Mouse (Mus musculus) layer of hippocampus, postnatal 25 days (tissue): ENCODE results near the gene Myd88. TPM values are rescaled to one million over a fixed set of nuclear protein-coding genes. Genes with fewer than 3 reads are reported as not detected.
A peak's percentile ranks its signal among the peaks of the same experiment; 100 is the strongest.
"Not testable (repeated sequence)": the region's sequence is repeated elsewhere in the genome, so short reads cannot be mapped to it uniquely, and the experiment has no call there.

Experiments used
- DNase-seq, 2 experiments: peaks; one replicate each; pipeline ENCODE4 v3.0.0; 2022; ENCODE audit warnings: mixed read lengths in 2 of 2, low spot score in 1 of 2; ENCODE audit errors: extremely low spot score in 1 of 2
- total RNA-seq, 2 experiments: library from RNA; stranded (reverse); gene quantifications; 2 replicates each; pipeline ENCODE4 v1.2.3; 2021

Gene Myd88
- 1 to 10 TPM; 6.3 to 7.4 TPM for total RNA-seq

DNA sequence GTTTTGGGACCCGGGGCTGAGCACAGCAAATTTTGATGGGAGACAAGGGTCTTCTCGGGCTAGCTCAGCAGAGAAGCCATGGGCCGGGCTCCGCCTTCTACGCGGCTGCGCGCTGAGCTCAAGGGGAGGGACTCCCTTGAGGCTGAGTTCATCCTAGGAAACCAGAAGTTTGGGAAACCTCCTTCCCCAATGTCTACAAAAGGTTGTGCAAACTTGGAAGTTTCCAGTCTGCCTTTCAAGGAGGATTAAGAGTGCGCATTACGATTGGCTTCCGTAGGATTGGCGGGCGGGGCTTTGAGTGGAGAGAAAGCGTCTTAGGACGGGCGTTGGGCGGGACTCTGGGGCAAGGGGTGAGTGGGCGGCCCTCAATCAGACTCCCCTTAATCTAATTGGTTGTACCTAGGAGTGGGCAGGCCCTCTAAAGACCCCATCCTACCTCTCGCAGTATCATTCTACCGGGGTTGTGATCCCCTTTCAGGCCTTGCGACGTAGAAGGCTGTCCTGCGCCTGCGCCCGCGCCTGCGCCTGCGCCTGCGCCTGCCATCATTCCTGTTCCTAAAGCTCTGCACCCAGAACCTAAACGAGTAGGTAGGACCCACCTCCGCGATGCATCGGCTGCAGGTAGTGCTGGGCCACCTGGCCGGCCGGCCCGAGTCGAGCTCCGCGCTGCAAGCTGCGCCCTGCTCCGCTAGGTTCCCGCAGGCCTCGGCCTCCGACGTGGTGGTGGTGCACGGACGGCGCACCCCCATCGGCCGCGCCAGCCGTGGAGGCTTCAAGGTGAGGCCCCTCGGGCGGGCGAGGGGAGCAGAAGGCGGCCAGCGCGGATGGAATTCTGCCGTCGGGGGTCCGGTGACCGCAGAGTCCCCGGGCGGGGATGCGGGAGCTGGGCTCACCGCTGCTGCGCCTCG, at the start of gene Myd88:
Gene Myd88, minus strand, starts transcription at position 503 of the 908 bp plus-strand sequence.
- peak; percentile 75 to 83 for DNase-seq

DNA sequence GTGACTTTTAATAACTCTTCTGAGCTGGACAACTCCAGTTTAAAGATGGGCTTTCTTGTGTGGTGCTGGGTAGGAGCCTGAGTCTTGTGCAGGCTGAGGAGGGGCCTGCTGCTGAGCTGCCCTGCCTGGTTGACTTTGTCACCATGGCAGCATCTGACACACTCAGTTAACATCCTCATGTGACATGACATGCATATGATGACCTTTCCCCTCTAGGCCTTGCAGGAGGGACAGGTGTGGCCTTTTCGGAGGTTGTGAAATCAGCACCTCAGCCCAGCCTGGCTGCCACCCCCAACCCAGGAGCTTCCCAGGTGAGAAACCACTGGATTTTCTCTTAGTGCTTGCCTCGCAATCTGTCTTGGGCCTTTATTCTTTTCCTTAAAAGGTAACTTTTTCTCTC, 49.0 kb upstream of the Myd88 start:
- no peak for DNase-seq

DNA sequence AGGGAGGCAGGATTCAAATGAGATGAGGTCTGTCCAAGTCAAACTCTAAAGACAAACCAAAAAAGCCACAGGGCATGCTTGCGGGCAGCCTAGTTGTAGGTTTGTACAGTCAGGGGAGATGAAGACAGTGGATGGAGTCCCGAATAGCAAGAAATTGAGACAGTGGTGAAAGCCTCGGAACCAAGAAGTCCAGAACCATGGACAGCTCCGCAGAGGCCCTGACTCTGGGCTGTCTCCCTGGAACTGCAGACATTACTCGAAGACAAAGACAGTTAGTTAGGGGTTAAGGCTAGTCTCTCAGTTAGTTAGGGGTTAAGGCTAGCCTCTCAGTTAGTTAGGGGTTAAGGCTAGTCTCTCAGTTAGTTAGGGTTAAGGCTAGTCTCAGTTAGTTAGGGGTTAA, 47.7 kb upstream of the Myd88 start:
- no peak for DNase-seq

DNA sequence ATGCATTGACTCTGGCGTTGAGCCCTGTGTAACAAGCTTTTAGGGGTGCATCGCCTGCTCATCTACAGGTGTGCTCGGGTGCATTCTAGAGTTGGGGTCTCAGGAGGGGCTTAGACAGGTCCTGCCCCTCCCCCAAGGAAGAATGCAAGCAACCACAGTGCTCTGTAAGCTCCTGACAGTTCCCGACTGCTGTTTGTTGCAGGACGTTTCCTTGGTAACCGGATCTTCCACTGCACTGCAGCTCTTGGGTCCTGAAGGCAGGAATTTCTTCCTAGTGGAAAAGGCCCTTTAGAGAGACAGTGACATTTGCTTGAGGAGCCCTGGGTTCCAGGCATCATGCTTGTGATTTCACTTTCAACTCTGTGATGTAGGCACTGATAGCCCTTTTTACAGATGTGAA, 41.4 kb upstream of the Myd88 start:
- no peak for DNase-seq

DNA sequence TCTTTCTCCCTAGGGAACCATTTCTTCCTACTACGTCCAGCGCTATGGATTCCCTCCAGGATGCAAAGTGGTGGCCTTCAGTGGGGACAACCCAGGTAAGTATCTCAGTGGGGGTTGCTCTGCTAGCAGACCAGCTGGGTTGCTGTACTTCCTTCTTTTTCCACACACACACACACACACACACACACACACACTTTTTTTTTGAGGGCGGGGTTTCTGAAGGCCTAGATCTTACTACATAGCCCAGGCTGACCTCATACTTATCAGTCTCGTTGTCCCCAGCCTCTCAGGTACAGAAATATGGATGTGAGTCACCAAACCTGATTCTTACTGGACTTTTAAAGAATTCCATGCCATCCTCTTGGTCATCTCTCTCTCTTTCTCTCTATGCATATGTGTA, 37.0 kb upstream of the Myd88 start:
- DNase-seq, result no peak

DNA sequence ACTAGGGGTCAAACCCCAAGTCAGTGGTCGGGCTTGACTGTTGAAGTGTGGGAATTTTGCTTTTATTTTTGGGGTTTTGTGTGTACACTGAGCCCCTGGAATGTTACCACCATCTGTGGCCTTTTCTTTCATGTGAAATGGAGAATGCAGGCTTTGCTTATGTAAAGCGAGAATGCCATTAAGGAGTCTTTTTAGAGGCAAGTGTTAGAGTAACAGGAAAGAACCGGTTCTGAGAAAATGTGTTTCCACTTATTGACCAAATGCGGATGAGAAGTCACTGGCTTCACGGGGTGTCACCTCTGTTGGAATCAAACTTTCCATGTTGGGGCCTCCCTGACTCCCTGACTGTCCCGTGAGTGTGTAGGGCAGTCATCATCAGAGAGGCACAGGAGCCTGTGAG, 34.3 kb upstream of the Myd88 start:
- DNase-seq, result no peak

DNA sequence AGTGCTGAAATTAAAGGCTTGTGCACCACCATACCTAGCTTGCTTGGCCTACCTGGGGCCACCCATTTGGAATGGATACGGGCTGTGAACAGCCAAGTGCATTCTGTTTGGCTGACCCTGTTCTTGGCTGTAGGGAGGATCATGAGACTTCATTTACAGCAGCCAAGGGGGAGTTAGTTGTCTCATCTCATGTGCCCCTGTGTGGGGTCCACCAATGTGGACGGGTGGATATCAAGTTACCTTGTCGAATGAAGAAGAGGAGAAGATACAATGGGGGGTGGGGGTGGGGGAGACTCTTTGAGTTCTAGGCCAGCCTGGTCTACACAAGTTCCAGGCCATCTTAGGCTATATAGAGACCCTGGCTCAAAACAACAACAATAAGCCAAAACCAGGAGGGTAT, 33.8 kb upstream of the Myd88 start:
- no peak for DNase-seq

DNA sequence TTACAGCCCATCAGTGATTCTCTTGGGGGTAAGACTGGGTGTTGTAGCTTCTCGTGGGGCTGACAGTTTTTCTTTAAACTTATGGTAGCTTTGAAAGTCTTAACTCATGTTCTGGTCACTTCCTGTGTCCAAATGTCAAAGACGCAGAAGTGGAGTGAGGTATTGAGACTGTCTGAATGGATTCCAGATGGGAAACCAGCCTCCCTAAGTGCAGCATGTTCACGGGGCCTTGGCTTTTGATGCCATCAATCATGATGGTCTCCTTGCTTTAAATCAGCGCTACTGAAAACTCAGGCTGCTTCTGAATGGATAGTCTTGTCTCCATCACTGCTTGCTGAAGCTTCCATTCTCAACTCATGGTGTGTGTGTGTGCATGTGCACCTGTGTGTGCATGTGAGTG, 30.0 kb upstream of the Myd88 start:
- no peak for DNase-seq

DNA sequence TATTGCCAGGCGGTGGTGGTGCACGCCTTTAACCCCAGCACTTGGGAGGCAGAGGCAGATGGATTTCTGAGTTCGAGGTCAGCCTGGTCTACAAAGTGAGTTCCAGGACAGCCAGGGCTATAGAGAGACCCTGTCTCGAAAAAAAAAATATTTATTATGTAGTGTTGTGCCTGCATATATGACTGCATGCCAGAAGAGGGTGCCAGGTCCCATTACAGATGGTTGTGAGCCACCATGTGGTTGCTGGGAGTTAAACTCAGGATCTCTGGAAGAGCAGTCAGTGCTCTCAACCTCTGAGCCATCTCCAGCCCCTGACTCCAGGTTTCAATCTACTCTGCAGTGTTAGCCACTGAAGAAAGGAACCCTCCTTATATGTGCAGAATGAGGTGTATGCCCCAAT, 29.6 kb upstream of the Myd88 start:
- DNase-seq, result not testable (repeated sequence)

DNA sequence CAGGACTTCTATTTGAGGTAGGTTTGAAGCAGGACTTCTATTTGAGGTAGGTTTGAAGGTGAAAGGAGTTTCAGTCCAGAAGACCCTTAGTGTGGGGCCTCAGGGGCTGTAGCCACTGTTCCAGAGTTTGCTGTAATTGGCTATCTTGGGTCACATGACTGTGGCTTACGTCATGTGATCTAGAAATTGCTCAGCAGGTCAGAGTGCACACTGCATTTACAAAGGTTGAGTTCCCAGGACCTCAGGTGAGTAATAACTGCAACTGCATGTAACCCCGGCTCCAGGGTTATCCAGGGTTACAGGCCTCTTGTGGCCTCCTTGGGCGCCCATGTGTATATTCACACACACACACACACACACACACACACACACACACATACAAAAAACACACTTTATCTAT, 27.2 kb upstream of the Myd88 start:
- no peak for DNase-seq

DNA sequence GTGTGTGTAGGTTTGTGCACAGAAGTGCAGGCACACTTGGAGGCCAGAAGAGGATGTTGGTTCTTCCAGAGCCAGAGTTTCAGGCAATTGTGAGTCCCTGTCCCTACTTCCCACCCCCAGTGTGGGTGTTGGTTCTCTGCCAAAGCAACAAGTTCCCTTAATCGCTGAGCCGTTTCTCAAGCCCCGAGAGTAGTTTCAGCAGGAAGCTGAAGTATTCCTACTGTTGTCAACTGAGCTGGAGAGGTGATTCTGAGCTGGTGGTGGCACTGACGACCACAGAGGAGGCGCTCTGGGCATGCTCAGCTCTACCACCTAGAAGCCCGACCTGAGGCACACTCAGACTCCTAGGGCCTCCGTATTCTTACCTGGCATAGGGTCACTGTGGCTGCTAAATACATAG, 24.1 kb upstream of the Myd88 start, which contains the start of gene Slc22a14:
Gene Slc22a14, minus strand, starts transcription at position 270 of the 400 bp plus-strand sequence.
- DNase-seq, result no peak

DNA sequence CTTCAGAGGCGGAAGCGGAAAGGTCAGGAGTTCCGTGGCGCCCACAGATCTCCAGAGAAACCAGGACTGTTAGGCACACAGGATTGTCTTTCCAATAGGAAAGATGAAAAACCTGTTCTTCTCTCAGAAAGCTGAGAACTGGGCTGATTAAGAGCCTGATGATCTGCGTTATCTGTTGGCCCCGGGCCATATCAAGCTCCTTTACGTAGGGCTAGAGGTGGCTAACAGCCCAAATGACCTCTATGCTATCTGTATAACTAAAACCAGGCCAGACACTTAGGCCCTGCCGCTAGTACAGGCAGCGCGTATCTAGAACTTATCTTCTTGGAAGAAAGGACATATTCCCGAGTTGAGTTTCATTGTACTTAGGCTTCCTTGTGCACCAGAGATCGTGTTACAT, 22.0 kb upstream of the Myd88 start:
- DNase-seq, result no peak

DNA sequence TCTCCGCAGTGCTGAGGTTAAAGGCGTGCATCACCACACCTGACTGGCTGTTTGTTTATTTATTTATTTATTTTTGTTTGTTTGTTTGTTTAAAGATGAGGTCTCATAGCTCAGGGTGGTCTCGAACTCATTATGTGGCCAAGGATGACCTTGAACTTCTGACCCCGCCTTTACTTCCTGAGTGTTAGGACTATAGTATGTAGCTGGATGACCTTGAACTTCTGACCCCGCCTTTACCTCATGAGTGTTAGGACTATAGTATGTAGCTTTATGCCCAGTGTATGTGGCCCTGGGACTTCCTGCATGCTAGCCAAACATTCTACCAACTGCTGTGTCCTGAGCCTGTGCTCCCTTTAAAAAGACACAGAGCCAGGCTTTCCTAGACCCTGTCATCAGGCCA, 20.2 kb upstream of the Myd88 start:
- DNase-seq, result no peak

DNA sequence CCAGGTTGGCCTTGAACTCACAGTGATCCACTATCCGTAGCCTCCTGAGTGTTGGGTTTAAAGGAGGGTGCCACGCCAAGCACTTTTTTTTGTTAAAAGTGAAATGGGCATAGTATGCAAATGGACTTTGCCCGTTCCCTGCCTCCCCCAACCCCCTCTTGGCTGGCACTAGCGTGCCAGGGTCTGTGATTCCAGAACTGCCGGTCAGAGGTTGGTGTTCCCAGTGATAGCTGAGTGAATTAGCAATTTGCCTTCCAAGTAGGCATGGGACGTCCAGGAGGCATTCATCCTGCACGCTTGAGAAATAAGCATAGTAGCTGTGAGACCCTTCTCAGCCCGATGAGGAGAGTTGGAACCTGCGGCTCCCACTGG, 16.8 kb upstream of the Myd88 start:
- no peak for DNase-seq

DNA sequence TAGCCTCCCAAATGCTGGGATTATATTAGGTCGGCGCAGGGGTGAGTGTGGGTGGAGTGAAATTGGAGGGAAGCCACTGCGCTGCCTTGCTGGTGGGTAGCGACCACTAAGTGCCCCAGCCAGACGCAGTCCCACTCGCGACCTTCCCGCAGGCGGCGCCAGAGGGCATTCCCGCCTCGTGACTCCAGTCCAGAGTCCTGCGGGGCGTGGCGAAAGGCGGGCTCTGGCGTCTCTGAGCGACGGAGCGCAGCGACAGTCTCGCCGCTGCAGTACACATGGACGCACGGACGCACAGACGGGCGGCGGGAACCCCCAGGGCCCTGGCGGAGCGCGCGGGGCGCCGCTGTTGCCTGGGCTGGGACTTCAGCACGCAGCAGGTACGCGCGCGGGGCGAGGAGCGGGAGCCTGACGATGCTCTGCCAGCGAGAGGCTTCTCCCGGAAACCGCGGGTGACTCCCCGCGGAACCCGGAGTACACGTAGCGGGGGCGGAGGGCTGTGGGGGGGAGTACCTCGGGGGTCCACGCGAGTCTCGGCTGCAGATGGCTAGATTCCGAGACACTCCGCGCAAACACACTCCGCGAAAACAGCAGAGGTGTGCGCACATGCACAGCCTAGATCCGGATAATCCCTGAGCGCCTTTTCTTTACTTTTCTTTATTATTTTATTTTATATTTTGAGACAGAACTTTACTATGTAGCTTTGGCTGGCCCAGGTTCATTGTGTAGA, 16.3 kb upstream of the Myd88 start, which contains the start of gene Xylb:
Gene Xylb, plus strand, starts transcription at position 51 of the 727 bp plus-strand sequence.
- peak; percentile 82 to 87 for DNase-seq

DNA sequence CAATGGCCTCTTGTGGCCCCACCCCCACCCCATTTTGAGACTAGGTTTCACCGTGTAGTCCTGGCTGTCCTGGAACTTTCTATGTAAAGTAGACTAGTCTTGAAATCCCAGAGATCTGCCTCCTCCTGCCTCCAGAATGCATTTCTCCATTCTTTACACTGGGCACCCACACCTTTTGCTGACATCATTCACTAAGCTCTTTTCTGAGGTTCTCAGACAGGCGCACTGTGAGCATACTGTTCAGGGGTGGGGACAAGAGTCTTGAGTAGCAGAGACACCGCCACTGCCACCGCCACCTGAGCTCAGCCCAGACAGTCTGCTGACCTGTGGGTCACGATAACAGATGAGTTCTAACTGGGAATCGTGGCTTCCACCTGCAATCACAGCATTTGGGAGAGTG, 14.7 kb upstream of the Myd88 start:
- no peak for DNase-seq

DNA sequence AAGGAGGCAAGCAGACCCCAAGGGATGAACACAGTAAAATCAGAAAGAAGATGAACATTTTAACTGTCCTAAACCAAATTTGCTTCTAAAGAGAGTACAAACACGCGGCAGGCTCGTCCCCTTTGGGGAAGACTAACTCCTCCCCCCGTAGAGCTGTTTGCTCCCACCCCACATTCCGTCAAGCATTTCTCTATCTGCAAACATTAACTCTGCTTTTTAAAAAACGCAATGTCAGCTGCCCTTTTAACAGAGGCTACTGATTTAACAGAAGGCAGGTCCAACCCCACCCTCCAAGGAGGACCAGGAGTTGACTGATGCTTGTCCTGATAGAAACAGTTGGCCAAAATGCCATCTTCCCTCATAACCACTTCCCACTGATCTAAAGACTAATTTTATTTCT, 12.7 kb upstream of the Myd88 start:
- no peak for DNase-seq

DNA sequence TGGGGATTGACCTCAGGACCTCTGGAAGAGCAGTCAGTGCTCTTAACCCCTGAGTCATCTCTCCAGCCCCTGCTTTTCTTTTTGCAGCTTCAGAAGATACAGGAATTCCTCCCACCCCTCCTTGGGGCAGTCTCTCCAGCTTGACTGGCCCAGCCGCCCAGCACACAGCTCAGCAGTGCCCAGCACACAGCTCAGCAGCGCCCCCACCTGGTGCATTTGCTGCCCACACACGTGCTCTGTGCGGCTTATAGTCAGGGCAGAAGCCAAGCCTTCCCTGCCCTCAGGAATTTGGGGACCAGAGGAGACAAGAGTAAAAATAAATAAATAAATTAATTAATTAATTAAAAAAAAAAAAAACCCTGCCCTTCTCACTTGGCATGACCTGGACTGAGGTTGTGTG, 10.8 kb upstream of the Myd88 start:
- peak; percentile 52 to 83 for DNase-seq

DNA sequence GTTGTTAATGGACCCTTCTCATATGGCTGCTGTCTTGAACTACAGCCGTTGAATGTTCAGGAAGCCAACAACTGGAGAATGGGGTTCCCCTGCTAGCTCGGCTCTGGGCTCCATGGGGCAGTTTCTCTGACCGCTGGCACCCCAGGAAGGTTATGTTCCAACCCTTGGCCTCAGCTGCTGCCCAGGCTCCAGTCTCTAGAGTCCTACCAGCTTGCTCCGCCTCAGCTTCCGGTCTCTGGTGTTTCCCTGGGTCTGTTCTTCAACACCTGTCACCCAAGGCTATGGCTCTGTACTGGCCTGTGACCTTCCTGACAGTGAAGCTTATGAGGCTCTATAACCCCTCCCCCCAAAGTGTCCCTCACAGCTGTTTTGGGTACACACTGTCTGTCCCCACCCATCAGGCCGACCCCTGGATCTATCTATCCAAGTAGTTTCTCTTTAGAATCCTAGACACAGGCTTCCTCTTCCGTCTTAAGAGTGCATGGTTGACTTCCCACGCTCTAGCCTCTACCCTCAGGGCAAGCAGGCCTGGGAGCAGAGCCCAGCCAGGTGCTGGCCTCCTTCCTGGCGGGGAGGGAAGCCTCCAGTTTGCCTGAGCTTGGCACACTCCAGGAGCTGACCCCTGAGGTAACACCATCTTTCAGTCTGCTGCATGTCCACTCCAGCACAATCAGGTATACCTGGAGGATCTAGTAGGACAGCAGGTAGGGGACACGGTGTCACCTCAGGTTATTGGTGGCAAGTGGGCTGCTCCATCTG, 9.9 kb upstream of the Myd88 start:
- no peak for DNase-seq

DNA sequence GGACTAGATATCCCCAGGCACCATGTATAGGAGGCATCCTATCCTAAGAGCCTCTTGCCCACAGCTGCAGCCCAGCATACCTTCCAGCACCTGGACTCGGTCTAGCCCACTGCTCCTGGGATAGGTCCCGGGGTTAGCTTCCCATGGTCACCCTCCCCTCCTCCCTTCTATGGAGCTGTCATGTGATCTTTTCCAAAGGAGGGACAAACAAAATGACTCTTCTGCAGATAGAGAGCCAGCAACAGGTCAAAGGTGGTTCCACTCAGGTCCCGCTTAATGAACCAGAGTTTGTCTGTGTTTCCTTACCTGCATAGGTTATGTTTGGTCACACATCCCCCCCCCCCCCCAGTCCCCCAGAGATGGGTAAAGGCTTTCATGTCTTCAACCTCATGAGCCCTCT, 9.3 kb upstream of the Myd88 start:
- DNase-seq, result no peak

DNA sequence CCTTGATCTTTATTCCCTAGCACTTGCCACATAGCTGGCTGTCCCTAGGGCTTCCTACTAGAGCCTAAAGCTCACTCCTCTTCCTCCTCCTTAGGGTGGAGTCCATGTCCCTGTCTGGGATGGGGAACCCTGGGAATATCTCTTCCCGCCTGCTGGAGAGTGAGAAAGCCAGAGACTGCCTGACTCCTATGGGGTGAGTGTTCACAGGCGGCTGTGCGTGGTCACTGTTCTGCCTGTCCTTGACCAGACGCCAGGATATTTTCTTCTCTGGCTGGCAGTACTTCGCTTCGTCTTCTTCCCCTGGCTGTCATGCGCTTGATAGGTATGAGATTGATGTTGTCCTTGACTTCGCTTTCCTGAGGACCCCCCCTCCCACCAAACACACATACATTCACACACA, 5.2 kb upstream of the Myd88 start:
- DNase-seq, result no peak
